Mouse (Mus musculus) stomach, postnatal 0 days (tissue): Measurements from ENCODE around the gene Snrpg.

Source experiments
- CTCF ChIP-seq: IDR thresholded peaks from 2 replicates; pipeline ENCODE4 v1.5.1; 2016; ENCODE audit warnings: antibody characterized with exemption, low read depth, mild to moderate bottlenecking, moderate library complexity
- EP300 ChIP-seq: optimal IDR thresholded peaks from 2 replicates; pipeline ENCODE3; 2016; ENCODE audit warnings: antibody characterized with exemption

DNA sequence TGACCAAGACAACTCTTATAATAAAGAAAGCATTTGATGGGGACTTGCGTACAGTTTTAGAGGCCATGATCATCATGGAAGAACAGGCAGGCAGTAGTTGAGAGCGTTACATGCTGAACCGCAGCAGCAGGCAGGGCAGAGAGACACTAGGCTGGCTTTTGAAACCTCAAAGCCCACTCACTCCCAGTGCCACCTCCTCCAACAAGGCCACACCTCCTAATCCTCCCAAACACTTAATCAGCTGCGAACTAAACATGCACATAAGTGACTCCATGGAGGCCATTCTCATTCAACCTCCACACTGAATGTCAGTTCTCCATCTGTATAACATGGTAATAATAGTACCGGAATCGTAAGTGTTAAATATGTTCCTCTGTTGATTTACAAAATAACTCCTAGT is 2.5 kb downstream of the Snrpg start:
- no peak for TF ChIP-seq CTCF
- no peak for TF ChIP-seq EP300
